Mouse (Mus musculus): Measurements from ENCODE around the gene Sgip1. TPM values are rescaled to one million over a fixed set of nuclear protein-coding genes. Genes with fewer than 3 reads are reported as not detected.

Gene Sgip1
- total RNA-seq, 2 experiments from 2014 or later: 0.76 to 0.83 TPM

- intact Hi-C loops (cut with DNase I): no loop called here
- DNase-seq: no peak
These were observed 92.6 kb downstream of the Sgip1 start for GRCm38 (mm10) chr4:102833726-102834125.

GRCm38 (mm10) chr4:102834710-102835109 is 93.6 kb downstream of the Sgip1 start:
- DNase-seq: no peak
- intact Hi-C loops (cut with DNase I): no loop called here

- DNase-seq: no peak
- intact Hi-C loops (cut with DNase I): no loop called here
These were observed 99.1 kb downstream of the Sgip1 start for GRCm38 (mm10) chr4:102840062-102840798.

- DNase-seq: no peak
- intact Hi-C loops (cut with DNase I): no loop called here
These were observed 100.0 kb downstream of the Sgip1 start for GRCm38 (mm10) chr4:102840956-102841729.

GRCm38 (mm10) chr4:102850498-102850897 is 109.4 kb downstream of the Sgip1 start:
- DNase-seq: no peak
- intact Hi-C loops (cut with DNase I): no loop called here

- no peak for DNase-seq
- intact Hi-C loops (cut with DNase I): no loop called here
These were observed 110.1 kb downstream of the Sgip1 start for GRCm38 (mm10) chr4:102851161-102851560.

GRCm38 (mm10) chr4:102852290-102852689 is 111.2 kb downstream of the Sgip1 start:
- DNase-seq: no peak
- intact Hi-C loops (cut with DNase I): no loop called here

- intact Hi-C loops (cut with DNase I): no loop called here
- DNase-seq: no peak
These were observed 111.7 kb downstream of the Sgip1 start for GRCm38 (mm10) chr4:102852808-102853207.

GRCm38 (mm10) chr4:102853330-102854022 is 112.4 kb downstream of the Sgip1 start:
- intact Hi-C loops (cut with DNase I): no loop called here
- no peak for DNase-seq

GRCm38 (mm10) chr4:102854928-102855892 is 114.1 kb downstream of the Sgip1 start:
- no peak for DNase-seq
- intact Hi-C loops (cut with DNase I): no loop called here

GRCm38 (mm10) chr4:102856086-102856485 is 115.0 kb downstream of the Sgip1 start:
- no peak for DNase-seq
- intact Hi-C loops (cut with DNase I): no loop called here

GRCm38 (mm10) chr4:102859259-102860194 is 118.4 kb downstream of the Sgip1 start:
- peak in 1 of 2 experiments; percentile 5 for DNase-seq
- intact Hi-C loops (cut with DNase I): no loop called here

- intact Hi-C loops (cut with DNase I): no loop called here
- no peak for DNase-seq
These were observed 121.9 kb downstream of the Sgip1 start for GRCm38 (mm10) chr4:102862751-102863710.

- no peak for DNase-seq
- intact Hi-C loops (cut with DNase I): no loop called here
These were observed 125.4 kb downstream of the Sgip1 start for GRCm38 (mm10) chr4:102866531-102866930.

GRCm38 (mm10) chr4:102871274-102871673 is 130.2 kb downstream of the Sgip1 start:
- DNase-seq: no peak
- intact Hi-C loops (cut with DNase I): no loop called here

- intact Hi-C loops (cut with DNase I): no loop called here
- DNase-seq: no peak
These were observed 142.0 kb downstream of the Sgip1 start for GRCm38 (mm10) chr4:102883142-102883541.

- intact Hi-C loops (cut with DNase I): no loop called here
- DNase-seq: no peak
These were observed 143.1 kb downstream of the Sgip1 start for GRCm38 (mm10) chr4:102884228-102884627.

GRCm38 (mm10) chr4:102886459-102886858 is 145.4 kb downstream of the Sgip1 start:
- no peak for DNase-seq
- intact Hi-C loops (cut with DNase I): no loop called here

All from heart, postnatal 36 days (tissue).